Mouse (Mus musculus) gastrocnemius, postnatal 10 days (tissue): Measurements from ENCODE around the gene Xrcc5. TPM values are rescaled to one million over a fixed set of nuclear protein-coding genes. Genes with fewer than 3 reads are reported as not detected.

ENCODE experiments used
- DNase-seq: peaks from one replicate; pipeline ENCODE4 v3.0.0; 2021; ENCODE audit warnings: mixed read lengths
- total RNA-seq, 2 experiments: library from RNA; stranded (reverse); gene quantifications; 2 replicates each; pipeline ENCODE4 v1.2.3; 2021

Gene Xrcc5
- total RNA-seq, 2 experiments from 2014 or later: 23.9 to 24.9 TPM

GRCm38 (mm10) chr1:72399720-72400401 is 92.6 kb downstream of the Xrcc5 start:
- no peak for DNase-seq

- peak; percentile 14 for DNase-seq
Observed at GRCm38 (mm10) chr1:72400616-72401015, 93.4 kb downstream of the Xrcc5 start.

GRCm38 (mm10) chr1:72401331-72402069 is 94.3 kb downstream of the Xrcc5 start:
- no peak for DNase-seq

GRCm38 (mm10) chr1:72406505-72407079 is 99.4 kb downstream of the Xrcc5 start:
- DNase-seq: no peak

- DNase-seq: no peak
Observed at GRCm38 (mm10) chr1:72409936-72410335, 102.7 kb downstream of the Xrcc5 start.

- DNase-seq: no peak
Observed at GRCm38 (mm10) chr1:72411108-72411507, 103.9 kb downstream of the Xrcc5 start.

- DNase-seq: no peak
Observed at GRCm38 (mm10) chr1:72413205-72413604, 106.0 kb downstream of the Xrcc5 start.

- no peak for DNase-seq
Observed at GRCm38 (mm10) chr1:72414133-72414532, 106.9 kb downstream of the Xrcc5 start.

- no peak for DNase-seq
Observed at GRCm38 (mm10) chr1:72414561-72415253, 107.5 kb downstream of the Xrcc5 start.

GRCm38 (mm10) chr1:72418744-72419655 is 111.8 kb downstream of the Xrcc5 start:
- DNase-seq: no peak

GRCm38 (mm10) chr1:72420220-72420619 is 113.0 kb downstream of the Xrcc5 start:
- no peak for DNase-seq

GRCm38 (mm10) chr1:72422121-72422520 is 114.9 kb downstream of the Xrcc5 start:
- no peak for DNase-seq

GRCm38 (mm10) chr1:72426456-72426855 is 119.2 kb downstream of the Xrcc5 start:
- no peak for DNase-seq

- DNase-seq: no peak
Observed at GRCm38 (mm10) chr1:72428526-72428925, 121.3 kb downstream of the Xrcc5 start.

- DNase-seq: no peak
Observed at GRCm38 (mm10) chr1:72429107-72429807, 122.0 kb downstream of the Xrcc5 start.

GRCm38 (mm10) chr1:72432579-72432978 is 125.4 kb downstream of the Xrcc5 start:
- no peak for DNase-seq

- no peak for DNase-seq
Observed at GRCm38 (mm10) chr1:72434510-72434909, 127.3 kb downstream of the Xrcc5 start.

GRCm38 (mm10) chr1:72436967-72437366 is 129.7 kb downstream of the Xrcc5 start:
- DNase-seq: no peak

- peak; percentile 12 for DNase-seq
Observed at GRCm38 (mm10) chr1:72439146-72439545, 131.9 kb downstream of the Xrcc5 start.

GRCm38 (mm10) chr1:72442747-72443146 is 135.5 kb downstream of the Xrcc5 start:
- no peak for DNase-seq
